Mouse (Mus musculus) erythroblast, embryonic 14.5 days (primary cell): Measurements from ENCODE around the gene Notum.

ENCODE experiments used
- GATA1 ChIP-seq: IDR thresholded peaks from 2 replicates; pipeline ENCODE4 v1.6.1; 2012; ENCODE audit warnings: low read length, inconsistent platforms, mixed read lengths
- TAL1 ChIP-seq: IDR thresholded peaks from 3 replicates; pipeline ENCODE4 v1.6.1; 2012; ENCODE audit warnings: low read length, inconsistent platforms, mixed read lengths

DNA sequence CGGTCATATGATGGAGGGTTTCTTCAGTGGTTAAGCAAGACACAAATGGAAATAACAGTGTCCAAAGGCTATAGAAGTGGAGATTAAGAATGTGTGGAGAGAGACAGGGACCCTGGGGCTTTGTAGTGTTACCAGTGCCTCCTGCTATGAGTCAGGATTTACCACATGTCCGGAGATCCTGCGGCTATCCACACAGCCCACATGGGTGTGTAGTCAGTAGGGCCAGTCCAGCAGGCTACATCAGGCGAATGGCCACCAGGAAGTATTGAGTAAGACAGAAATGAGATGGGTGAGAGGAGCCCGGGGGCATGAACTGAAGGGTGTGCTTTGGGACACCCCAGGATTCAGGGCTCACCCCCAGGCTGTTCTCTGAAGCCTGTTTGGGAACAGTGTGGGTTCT is 21.7 kb upstream of the Notum start:
- no peak for TF ChIP-seq GATA1
- no peak for TF ChIP-seq TAL1
